Mouse (Mus musculus) left cerebral cortex, postnatal 4 days (tissue): ENCODE results near the gene Car5a. TPM values are rescaled to one million over a fixed set of nuclear protein-coding genes. Genes with fewer than 3 reads are reported as not detected.

Experiments
- DNase-seq: peaks from one replicate; pipeline ENCODE4 v3.0.0-alpha.2; 2022
- intact Hi-C: fragments of 180-260 bp; cut with DNase I; formaldehyde crosslinking; loops from one replicate; pipeline ENCODE4 v1.15.1; 2025
- total RNA-seq, 2 experiments: library from RNA; stranded (reverse); gene quantifications; 2 replicates each; pipeline ENCODE4 v1.2.3; 2021

Car5a gene
- total RNA-seq, 2 experiments from 2014 or later: 0.48 TPM; not detected in 1

GRCm38 (mm10) chr8:121935341-121936294, 9.1 kb downstream of the Car5a start:
- DNase-seq: peak; percentile 98
- intact Hi-C loops: no loop called here

GRCm38 (mm10) chr8:121934923-121935322, 9.8 kb downstream of the Car5a start:
- no peak for DNase-seq
- intact Hi-C loops: no loop called here

GRCm38 (mm10) chr8:121934506-121934905, 10.2 kb downstream of the Car5a start:
- intact Hi-C loops: no loop called here
- peak; percentile 49 for DNase-seq

- no peak for DNase-seq
- intact Hi-C loops: no loop called here
Observed at GRCm38 (mm10) chr8:121932668-121933520, 11.8 kb downstream of the Car5a start.

- DNase-seq: no peak
- intact Hi-C loops: no loop called here
Observed at GRCm38 (mm10) chr8:121932026-121932667, 12.6 kb downstream of the Car5a start.

- intact Hi-C loops: no loop called here
- no peak for DNase-seq
Observed at GRCm38 (mm10) chr8:121931571-121931970, 13.1 kb downstream of the Car5a start.

GRCm38 (mm10) chr8:121930047-121930446, 14.7 kb downstream of the Car5a start:
- no peak for DNase-seq
- intact Hi-C loops: no loop called here

GRCm38 (mm10) chr8:121927316-121927715, 17.4 kb downstream of the Car5a start:
- peak; percentile 62 for DNase-seq
- intact Hi-C loops: no loop called here

- intact Hi-C loops: no loop called here
- DNase-seq: no peak
Observed at GRCm38 (mm10) chr8:121926266-121926665, 18.4 kb downstream of the Car5a start.

- DNase-seq: peak; percentile 87
- intact Hi-C loops: no loop called here
Observed at GRCm38 (mm10) chr8:121925624-121926023, 19.1 kb downstream of the Car5a start.

GRCm38 (mm10) chr8:121924681-121925080, 20.0 kb downstream of the Car5a start:
- intact Hi-C loops: no loop called here
- no peak for DNase-seq

GRCm38 (mm10) chr8:121922101-121922500, 22.6 kb downstream of the Car5a start:
- no peak for DNase-seq
- intact Hi-C loops: no loop called here

GRCm38 (mm10) chr8:121921582-121921981, 23.1 kb downstream of the Car5a start:
- DNase-seq: no peak
- intact Hi-C loops: no loop called here

- intact Hi-C loops: no loop called here
- DNase-seq: no peak
Observed at GRCm38 (mm10) chr8:121919731-121920130, 25.0 kb downstream of the Car5a start.

- intact Hi-C loops: no loop called here
- DNase-seq: no peak
Observed at GRCm38 (mm10) chr8:121919158-121919557, 25.5 kb downstream of the Car5a start.

GRCm38 (mm10) chr8:121913378-121913777, 31.3 kb downstream of the Car5a start:
- intact Hi-C loops: no loop called here
- no peak for DNase-seq

- intact Hi-C loops: no loop called here
- no peak for DNase-seq
Observed at GRCm38 (mm10) chr8:121912831-121913230, 31.9 kb downstream of the Car5a start.

- intact Hi-C loops: no loop called here
- no peak for DNase-seq
Observed at GRCm38 (mm10) chr8:121911987-121912386, 32.7 kb downstream of the Car5a start.

- DNase-seq: no peak
- intact Hi-C loops: no loop called here
Observed at GRCm38 (mm10) chr8:121911400-121911799, 33.3 kb downstream of the Car5a start.

- intact Hi-C loops: loop anchor here (2.0 kb wide), 1 partner anchor 59 kb away; no protein-coding TSS in a partner anchor
- DNase-seq: peak; percentile 83
Observed at GRCm38 (mm10) chr8:121909663-121910062, 35.0 kb downstream of the Car5a start.

- intact Hi-C loops: loop anchor here (2.0 kb wide), 1 partner anchor 58 kb away; no protein-coding TSS in a partner anchor
- DNase-seq: no peak
Observed at GRCm38 (mm10) chr8:121909148-121909541, 35.6 kb downstream of the Car5a start.
